Mouse (Mus musculus): ENCODE data around the gene Rpl3.

DNA sequence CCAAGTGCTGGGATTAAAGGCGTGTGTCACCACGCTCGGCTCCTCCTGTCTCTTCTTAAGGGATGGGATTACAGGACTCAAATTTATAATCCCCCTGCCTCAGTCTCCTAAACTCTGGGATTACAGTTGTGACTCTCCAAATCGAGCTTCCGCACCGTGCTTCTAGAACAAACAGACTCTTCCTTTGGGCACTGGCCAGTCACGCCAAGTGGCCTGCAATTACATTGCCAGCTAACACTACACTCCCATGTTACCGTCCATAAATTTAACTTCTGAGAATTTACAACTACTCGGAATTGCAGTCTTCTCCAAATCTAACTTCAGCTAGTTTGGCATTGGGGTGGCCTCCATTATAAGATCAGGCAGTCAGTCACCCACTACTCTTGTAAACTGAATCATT lies 40.8 kb upstream of the Rpl3 start:
- TF ChIP-seq GATA1 (IDR thresholded peaks at IDR 0.05; ENCODE audit: low read length) (no peak), TAL1 (IDR thresholded peaks at IDR 0.05; ENCODE audit: low read length) (no peak)

Data from erythroblast, embryonic 14.5 days (primary cell).